Mouse (Mus musculus) natural killer cell, adult 2 months (primary cell): ENCODE measurements around the gene Slc25a25.
"Not testable (repeated sequence)": the region's sequence is repeated elsewhere in the genome, so short reads cannot be mapped to it uniquely, and the experiment has no call there.

Experiments
- DNase-seq, 2 experiments: peaks; one replicate each; pipeline ENCODE4 v3.0.0; 2022; ENCODE audit warnings: low spot score in 2 of 2

The Slc25a25 gene

GRCm38 (mm10) chr2:32450881-32451844 is at the start of gene Slc25a25:
Slc25a25 (minus strand) TSS chr2:32451445.
- DNase-seq = peak; percentile 96

DNA sequence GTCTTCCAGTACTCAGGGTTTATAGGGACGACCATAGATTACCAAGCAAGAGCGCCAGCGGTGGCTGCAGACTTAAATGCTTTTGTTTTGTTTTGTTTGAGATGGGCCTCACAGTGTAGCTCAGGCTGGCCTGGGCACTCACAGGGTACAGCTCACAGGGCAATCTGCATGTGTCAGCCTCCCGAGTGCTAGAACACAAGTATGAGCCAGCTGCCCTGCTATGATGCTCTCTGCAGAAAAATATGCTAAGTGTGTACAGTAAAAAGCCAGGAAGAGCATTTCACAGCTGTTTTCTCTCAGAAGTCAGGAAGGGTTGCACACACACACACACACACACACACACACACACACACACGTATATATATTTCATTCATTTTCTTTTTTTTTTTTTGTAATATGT is 49.2 kb upstream of the Slc25a25 start:
- no peak for DNase-seq

DNA sequence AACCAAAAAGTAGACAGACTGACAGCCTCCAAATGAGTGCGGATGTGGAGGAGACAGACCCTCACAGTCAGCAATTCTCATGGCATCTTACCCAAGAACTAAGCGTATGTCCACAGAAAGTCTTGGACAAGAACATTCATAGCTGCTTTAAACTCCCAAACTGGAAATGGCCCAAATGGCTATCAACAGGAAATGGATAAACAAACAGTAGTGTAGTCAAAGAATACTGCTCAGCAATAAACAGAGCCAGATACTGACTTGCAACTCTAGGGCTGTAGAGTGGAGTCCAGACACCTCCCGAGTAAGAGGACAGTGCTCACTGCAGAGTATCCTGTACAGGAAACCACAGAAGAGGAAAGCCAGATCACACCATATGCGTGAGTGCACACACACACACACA is 48.1 kb upstream of the Slc25a25 start:
- DNase-seq = no peak

- DNase-seq = peak; percentile 50 to 69
These were observed 44.9 kb upstream of the Slc25a25 start for GRCm38 (mm10) chr2:32496190-32496589.

DNA sequence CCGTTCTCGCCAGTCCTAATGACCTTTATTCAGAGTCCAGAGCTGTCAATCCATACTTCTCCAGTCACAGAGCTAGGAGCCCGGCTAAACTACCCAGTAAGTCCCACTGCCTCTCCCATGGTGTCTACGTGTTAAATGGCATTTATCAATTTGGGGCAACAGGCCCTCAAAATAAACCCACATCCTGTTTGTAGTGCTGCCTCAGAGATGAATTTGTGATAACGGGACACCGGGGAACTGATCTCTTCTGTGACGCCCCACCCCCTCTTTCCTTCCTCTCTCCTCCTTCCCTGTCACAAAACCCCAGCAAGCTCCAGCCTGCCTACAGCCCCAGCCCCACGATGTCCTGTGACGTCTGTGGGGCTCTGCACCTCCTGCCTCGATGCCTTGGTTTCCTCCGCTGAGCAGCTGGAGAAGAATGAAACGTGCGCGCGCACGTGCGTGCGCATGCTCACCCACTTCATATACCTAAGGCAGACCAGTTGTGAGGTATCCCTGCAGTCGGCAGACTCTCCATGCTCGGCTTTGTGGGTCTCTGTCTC is 44.0 kb upstream of the Slc25a25 start:
- peak; percentile 88 to 90 for DNase-seq

DNA sequence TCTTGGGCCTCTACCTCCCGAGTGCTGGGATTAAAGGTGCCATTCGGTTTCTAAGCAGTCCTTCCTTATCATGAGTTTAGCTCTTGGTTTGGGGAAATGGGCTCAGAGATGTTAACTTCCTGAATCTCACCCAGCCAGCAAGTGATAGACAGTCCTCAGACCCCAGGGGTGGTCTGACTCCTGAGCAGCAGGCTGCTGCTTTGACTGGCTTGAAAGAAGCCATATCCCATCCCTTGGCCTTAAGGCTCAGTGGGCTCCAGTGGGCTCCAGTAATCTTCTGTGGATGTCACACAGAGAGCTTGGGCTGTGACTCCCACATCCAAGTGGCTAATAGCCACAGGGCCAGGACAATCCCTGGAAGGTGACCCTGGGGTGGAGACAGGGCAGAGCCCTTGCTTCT is 43.3 kb upstream of the Slc25a25 start:
- DNase-seq = peak in 1 of 2 experiments; percentile 28

- DNase-seq = peak; percentile 82 to 85
These were observed 42.1 kb upstream of the Slc25a25 start for GRCm38 (mm10) chr2:32493301-32493701.

DNA sequence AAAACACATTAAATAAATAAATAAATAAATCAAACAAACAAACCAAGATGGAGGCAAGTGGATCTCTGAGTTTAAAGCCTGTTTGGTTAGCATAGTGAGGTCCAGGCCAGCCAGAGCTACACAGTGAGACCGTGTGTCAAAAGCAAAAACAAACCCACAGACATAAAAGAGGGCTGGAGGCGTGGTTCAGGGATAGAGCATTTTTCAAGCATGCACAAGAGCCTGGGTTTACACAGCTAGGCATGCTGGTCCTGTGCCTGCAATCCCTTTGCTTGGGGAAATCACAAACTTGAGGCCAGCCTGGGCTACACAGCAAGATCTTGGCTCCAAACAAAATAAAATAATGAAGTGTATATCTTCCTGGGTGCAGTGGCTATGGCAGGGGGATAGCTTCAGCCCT is 41.4 kb upstream of the Slc25a25 start:
- DNase-seq = peak; percentile 34 to 46

- not testable (repeated sequence) for DNase-seq
These were observed 39.5 kb upstream of the Slc25a25 start for GRCm38 (mm10) chr2:32490730-32491129.

DNA sequence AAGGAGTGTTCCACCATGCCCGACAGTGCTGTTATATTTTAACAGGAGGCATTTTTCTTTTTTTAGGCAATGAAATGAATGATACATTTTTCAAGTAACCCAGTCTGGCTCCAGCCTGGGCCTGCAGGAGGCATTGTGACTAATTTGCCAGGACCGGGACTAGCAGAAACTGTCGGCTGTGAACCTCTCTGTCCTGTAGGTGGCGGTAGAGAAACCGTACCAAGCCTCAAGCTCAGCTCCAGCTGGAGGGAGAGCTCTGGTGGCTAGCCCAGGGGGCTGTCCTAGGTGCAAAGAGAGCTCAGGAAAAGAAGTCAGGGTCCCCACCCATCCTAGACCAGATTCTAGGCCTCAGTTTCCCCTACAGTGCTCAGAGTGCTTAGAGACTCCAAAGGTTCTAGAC is 37.4 kb upstream of the Slc25a25 start:
- peak; percentile 79 to 84 for DNase-seq

DNA sequence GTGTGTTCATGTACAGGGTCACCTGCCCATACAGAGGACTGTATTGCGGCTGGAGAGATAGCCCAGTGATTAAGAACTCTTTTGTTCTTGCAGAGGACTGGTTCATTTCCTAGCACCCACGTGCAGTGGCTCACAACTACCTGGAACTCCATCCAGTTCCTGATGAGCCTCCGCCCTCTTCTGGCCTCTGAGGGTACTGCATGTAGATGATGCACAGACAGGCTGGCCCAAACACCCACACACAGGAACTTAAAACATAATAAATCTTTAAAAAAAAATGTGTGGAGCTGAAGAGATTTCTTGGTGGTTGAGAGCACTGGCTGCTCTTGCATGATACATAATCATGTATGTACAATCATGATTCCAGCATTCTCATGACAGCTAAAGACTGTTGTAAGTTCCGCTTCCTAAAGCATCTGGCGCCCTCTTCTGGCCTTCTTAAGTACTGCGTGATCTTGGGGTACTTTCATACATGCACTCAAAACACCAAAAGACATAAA is 35.9 kb upstream of the Slc25a25 start:
- DNase-seq = peak; percentile 88 to 92

GRCm38 (mm10) chr2:32486155-32486554 is 34.9 kb upstream of the Slc25a25 start:
- no peak for DNase-seq

- no peak for DNase-seq
These were observed 34.5 kb upstream of the Slc25a25 start for GRCm38 (mm10) chr2:32485751-32486150.

DNA sequence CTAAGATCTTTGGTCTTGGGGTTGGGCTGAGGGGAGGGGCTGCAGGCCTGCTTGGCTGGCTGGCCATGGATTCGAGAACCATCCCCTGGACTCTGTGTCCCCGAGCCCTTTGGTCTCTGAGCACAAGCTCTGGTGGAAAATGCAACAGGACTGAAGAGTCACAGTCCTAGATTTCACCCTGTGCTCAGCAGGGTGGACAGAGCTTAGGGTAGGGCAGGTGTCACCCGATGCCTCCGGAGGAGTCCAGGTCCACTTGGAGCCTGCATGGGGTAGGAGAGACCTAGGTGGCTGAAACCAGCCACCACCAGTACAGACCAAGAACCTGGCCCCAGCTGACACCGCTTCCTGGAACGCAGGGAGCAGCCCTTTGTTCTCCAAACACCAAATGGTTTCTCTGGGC is 33.7 kb upstream of the Slc25a25 start:
- DNase-seq = no peak

DNA sequence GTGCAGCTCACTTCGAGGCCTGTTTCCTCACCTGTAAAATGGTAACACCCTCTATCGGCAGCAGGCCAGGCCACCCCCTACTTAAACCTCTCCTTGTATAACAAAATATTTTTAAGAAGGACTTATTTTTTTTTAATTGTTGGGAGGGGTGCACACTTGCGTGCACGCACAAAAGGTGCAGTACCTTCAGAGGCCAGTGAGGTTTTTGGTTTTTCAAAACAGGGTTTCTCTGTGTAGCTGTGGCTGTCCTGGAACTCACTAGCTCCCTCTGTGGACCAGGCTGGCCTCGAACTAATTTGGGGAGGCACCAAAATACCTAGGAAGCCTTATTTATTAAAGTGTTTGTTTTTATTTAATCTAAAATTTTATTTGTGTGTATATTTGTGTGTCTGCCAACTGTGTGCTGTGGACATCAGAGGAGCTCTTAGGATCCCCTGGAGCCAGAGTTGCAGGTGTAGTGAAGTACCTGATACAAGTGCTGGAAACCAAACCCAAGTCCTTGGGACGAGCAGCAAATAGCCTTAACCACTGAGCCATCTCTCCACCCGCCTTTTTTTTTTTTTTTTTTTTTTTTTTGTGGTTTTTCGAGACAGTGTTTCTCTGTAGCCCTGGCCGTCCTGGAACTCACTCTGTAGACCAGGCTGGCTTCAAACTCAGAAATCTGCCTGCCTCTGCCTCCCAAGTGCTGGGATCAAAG is 32.1 kb upstream of the Slc25a25 start:
- peak in 1 of 2 experiments; percentile 48 for DNase-seq

DNA sequence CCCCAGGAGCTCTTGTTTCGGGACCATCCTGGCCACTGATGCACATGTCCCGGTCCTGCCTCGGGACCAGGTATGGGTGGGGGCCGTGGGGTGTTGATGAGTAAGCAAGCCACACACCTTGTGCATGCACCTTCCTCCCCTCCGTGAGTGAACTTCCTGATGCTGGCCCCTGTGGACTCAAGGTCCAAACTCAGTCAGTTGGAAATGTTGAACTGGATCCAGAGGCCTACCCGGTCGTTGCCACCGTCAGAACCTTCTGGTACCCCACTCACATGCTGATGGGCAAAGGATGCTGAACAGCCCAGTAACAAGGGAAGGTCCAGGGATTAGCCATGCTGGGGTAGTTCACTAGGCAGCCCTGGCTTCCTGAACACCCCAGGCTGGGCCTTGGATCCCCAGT is 31.1 kb upstream of the Slc25a25 start:
- no peak for DNase-seq

DNA sequence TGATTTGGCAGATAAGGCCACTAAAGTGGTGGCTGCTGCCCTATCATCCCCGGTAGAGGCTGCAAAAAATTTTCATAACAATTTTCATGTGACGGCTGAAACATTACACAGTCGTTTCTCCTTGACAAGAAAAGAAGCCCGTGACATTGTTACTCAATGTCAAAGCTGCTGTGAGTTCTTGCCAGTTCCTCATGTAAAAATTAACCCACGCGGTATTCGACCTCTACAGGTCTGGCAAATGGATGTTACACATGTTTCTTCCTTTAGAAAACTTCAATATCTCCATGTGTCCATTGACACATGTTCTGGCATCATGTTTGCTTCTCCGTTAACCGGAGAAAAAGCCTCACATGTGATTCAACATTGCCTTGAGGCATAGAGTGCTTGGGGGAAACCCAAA is 24.1 kb upstream of the Slc25a25 start:
- DNase-seq = not testable (repeated sequence)

DNA sequence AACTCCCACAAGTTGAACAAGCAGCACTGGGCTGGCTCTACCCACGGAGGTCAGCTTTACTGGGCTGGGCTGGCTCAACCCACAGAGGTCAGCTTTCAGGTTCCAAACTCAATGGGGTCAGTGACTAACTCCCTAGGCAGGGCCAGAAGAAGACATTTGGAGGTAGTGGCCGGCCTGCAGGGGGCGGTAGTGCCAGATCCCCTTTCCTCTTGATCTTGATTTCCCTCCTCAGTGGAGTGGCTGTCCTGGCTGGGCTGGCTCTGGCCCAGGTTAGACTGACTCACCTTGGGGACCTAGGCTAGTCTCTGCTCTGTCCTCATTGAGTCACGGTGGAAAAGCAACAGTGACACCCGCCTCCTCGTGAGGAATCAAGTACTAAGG is 20.4 kb upstream of the Slc25a25 start:
- DNase-seq = no peak

DNA sequence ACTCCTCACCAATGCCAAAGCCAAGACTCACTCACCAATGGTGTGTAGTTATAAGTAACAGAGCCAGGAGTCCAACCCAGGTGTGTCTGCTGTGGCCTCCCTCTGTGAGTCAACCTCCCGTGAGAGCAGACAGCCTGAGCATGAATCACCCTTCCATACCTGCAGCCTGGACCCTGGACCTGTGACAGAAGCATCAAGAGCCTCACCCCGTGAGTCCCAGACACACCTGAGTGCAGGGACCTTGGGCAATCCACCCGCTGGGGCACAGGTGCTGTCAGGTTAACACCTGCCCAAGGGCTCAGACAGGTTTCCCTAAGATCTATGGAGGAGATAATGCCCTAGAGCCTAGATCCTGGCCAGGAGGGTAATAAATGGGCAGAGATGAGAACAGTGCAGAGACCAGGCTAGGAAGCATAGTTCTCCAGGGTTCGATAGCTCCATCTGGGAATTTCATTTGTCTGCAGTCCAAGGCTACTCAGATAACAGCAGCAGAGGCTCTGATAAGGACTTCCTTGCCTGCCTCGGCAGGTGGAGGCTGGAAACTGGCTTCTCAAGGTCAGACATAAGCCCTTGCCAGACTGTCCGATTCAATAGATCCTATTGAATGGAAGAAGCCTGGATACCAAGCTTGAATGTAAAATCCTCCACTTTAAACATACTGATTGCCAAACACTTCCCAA is 19.9 kb upstream of the Slc25a25 start:
- no peak for DNase-seq

DNA sequence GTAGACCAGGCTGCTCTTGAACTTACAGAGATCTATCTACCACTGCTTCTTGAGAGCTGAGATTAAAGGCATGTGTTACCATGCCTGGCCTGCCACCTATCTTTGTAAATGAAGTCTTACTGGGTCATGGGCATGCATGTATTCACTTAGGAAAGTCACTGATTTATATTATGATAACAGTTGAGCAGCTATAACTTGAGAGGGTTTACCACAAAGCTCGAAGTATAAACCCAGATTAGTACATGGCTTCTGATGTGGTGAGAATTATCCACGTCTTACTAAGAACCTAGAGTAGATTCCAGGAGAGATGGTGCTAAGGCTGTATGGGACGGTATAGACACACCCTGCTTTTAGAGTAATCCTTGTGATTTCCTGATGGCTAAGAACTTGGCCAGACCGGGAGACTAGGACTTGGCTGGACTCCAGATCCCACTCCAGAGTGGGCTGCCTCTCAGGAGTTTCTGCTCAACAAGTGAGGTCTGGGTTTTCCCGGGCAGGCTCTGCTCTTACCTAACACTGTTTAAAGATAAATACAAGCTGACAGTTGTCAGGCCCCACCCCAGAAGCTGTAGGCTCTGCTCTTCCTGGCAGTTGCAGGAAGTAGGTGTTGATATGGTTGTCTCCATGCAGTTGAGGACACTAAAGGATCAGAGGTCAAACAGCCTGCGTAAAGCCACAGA is 13.1 kb upstream of the Slc25a25 start:
- DNase-seq = no peak

DNA sequence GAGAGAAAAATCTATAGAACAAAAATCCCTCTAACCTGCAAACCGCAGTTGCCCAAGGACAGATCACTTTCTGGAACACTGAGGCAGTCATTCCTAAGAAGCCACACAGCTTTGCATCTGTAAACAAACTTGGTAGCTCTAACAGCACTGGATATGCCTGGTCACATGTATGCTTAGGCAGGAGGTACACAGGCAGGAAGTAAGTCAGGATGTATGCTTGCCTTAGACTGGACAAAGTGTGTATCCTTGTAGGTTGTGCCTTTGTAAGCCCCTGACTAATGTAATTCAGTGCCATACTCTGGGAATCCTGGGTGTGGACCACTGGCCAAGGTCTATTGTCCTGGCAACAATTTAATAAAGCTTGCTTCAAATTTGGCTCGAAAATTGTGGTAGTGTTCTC is 12.5 kb upstream of the Slc25a25 start:
- no peak for DNase-seq
